8 mouse cellular contexts compared by ENCODE assay signal in the genomic region with DNA sequence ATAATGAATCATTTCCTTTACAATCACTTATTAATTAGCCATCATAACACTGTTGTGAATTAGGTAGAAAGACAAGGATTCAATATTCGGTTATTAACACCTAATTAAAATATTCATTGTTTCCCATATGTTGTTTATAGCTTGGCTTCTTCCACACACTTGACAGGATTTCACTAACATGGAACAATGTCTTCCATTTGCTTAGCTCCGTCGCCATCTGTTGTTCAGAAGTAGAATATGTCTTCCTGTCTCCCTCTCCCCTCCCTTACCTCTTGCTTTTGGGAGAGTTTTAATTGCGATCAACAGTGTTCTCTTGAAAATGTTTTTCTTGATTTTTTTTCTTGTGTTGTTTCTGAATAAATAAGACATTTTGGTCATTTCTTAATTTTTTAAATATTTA. TPM values are rescaled to one million over a fixed set of nuclear protein-coding genes. Genes with fewer than 3 reads are reported as not detected.
DNase-seq lines count a peak whose midpoint lies in the region; ATAC-seq lines count a peak whose summit lies in the region.

No protein-coding gene starts in this region.

- H3K9ac ChIP-seq in heart, embryonic 11.5 days (ENCODE audit: low read depth, low read length): no peak overlapping the region
- no peak overlapping the region for H3K9ac ChIP-seq in forebrain, embryonic 15.5 days (replicated peaks)

- no peak overlapping the region for H3K4me3 ChIP-seq in heart, embryonic 11.5 days (ENCODE audit: low read depth, low read length)
- no peak overlapping the region for H3K4me3 ChIP-seq in forebrain, embryonic 15.5 days

- H3K4me2 ChIP-seq in heart, embryonic 11.5 days: no peak overlapping the region
- no peak overlapping the region for H3K4me2 ChIP-seq in forebrain, embryonic 15.5 days (replicated peaks)

- DNase-seq in heart, adult 8-10 months (ENCODE audit: low spot score): peak; percentile 43
- DNase-seq in thymus, postnatal 0 days (ENCODE audit: low spot score): peak; percentile 17
- DNase-seq in thymus, adult 18-20 months: no peak
- DNase-seq in lung, postnatal 36 days: peak; percentile 30
- no peak for DNase-seq in urinary bladder, postnatal 25 days (ENCODE audit: low spot score)

- H3K27me3 ChIP-seq in heart, embryonic 11.5 days (ENCODE audit: control insufficient read depth, insufficient read depth, low read length): no peaks in the 10 kb centered on the region
- H3K27me3 ChIP-seq in forebrain, embryonic 15.5 days: no peaks in the 10 kb centered on the region

- no peak overlapping the region for H3K27ac ChIP-seq in heart, embryonic 11.5 days (ENCODE audit: low read depth, low read length)
- H3K27ac ChIP-seq in forebrain, embryonic 15.5 days (replicated peaks): peak overlapping the region; percentile 66; the same call in 1 of the 2 replicates

- no peak for ATAC-seq in heart, embryonic 11.5 days (replicated peaks; ENCODE audit: insufficient number of reproducible peaks, low FRiP score, low TSS enrichment)
- ATAC-seq in forebrain, embryonic 15.5 days (replicated peaks): peak; percentile 82
- ATAC-seq in erythroblast, adult 5-6 weeks (replicated peaks; ENCODE audit: low FRiP score, poor library complexity, severe bottlenecking): no peak

- H3K4me1 ChIP-seq in heart, embryonic 11.5 days (ENCODE audit: control insufficient read depth, insufficient read depth, low read length): no peaks in the 10 kb centered on the region
- H3K4me1 ChIP-seq in forebrain, embryonic 15.5 days: peaks cover 32% of the 10 kb centered on the region

- no peaks in the 10 kb centered on the region for H3K36me3 ChIP-seq in heart, embryonic 11.5 days (ENCODE audit: control insufficient read depth, insufficient read depth, low read length)
- no peaks in the 10 kb centered on the region for H3K36me3 ChIP-seq in forebrain, embryonic 15.5 days

- whole genome bisulfite sequencing in heart, embryonic 11.5 days (ENCODE audit: insufficient replicate concordance): 24% methylated on average over 4 of the region's 4 CpGs
- 21% methylated on average over 4 of the region's 4 CpGs for WGBS in forebrain, embryonic 15.5 days

- no peaks in the 10 kb centered on the region for H3K9me3 ChIP-seq in heart, embryonic 11.5 days (replicated peaks; ENCODE audit: control insufficient read depth, low read length)
- no peaks in the 10 kb centered on the region for H3K9me3 ChIP-seq in forebrain, embryonic 15.5 days

RNA-seq across cellular contexts. Expression of a gene that starts 30.6 kb away (rescaled TPM):
- 10 to 100 TPM; 12.9 to 16.1 (median 14.4) TPM for total RNA-seq in heart, adult 8-10 months (2022)
- polyA plus RNA-seq in heart, embryonic 11.5 days (2014; fragmentation: Nextera tagmentation; extraction: Ambion mirVana): 7.6 and 7.9 TPM in 2 replicates
- 16.6 and 18.6 TPM in 2 replicates for polyA plus RNA-seq in thymus, postnatal 0 days (2015; fragmentation: Nextera tagmentation; extraction: Ambion mirVana)
- polyA plus RNA-seq in forebrain, embryonic 15.5 days (2015; fragmentation: Nextera tagmentation; extraction: Ambion mirVana): 11.5 and 12.9 TPM in 2 replicates
- 1.9 and 7.9 TPM in 2 replicates for total RNA-seq in erythroblast, adult 5-6 weeks (2015; ENCODE audit: low replicate concordance)
- total RNA-seq in erythroblast, adult 5-6 weeks (2017; ENCODE audit: low replicate concordance): 3.8 and 6.3 TPM in 2 replicates

Comparison
In these comparisons a context has a peak if more than half of its experiments do, and no peak if none do; other contexts are left out.
1. DNase-seq: peak in heart, adult 8-10 months (single experiment), thymus, postnatal 0 days (single experiment) and lung, postnatal 36 days (single experiment); none in thymus, adult 18-20 months (0 of 2) and urinary bladder, postnatal 25 days (single experiment).